Mouse (Mus musculus) embryo, embryonic 11.5 days (tissue): ENCODE data around the gene Jmjd8.
"Not testable (repeated sequence)": the region's sequence is repeated elsewhere in the genome, so short reads cannot be mapped to it uniquely, and the experiment has no call there.

Source experiments
- DNase-seq: peaks from one replicate; pipeline ENCODE4 v3.0.0-alpha.2; 2012; ENCODE audit warnings: low read depth, low spot score

Jmjd8 gene

DNA sequence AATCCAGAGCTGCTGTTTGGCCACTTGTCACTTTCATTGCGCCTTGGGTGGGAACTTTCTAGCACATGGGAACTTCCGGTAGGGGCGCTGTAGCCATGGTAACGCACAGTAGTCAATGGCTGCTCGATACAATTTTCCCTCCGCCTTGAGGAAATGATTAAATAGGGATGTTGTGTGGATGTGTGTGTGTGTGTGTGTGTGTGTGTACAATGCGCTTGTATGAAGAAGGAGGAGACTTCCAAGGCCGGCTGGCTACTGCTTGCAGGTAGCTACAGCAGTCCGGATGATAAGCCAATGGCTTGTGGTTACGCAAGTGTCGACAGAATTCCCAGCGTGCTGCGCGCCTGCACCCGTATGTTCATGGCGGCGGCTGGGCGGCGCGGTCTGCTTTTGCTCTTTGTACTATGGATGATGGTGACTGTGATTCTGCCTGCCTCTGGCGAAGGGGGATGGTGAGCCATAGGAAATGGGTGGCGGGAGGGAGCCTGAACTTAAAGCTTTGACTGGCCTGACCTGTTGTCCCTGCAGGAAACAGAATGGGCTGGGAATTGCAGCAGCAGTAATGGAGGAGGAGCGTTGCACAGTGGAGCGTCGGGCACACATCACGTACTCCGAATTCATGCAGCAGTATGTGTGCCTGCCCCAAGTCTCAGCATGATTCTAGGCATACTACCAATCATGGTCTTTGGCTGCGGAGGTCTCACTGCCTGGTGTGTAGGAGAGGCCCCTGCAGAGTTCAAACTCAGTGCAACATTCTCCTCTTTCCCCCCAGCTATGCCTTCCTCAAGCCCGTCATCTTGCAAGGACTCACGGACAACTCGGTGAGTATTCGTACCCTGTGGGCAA, at the start of gene Jmjd8:
Gene Jmjd8, plus strand, starts transcription at position 156 of the 846 bp plus-strand sequence.
- DNase-seq: peak; percentile 67

DNA sequence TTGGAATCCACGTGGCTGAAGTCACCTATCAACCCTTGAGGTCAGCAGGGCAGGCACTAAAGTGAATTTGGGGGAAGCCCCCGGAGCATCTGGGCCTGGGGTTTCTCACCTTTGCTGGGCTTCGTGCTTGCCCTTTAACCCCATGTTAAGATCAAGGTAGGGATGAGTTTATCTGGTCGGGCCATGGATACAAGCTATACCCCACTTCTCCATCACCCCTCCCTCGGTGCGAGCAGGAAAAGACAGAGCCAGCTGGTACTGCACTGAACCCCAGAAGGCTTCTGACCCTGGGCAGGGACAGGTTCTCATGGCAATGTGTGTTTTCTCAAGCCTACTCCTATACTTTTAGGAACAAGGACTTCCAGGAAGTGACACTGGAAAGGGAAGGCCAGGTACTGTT, 47.3 kb upstream of the Jmjd8 start:
- DNase-seq: no peak

DNA sequence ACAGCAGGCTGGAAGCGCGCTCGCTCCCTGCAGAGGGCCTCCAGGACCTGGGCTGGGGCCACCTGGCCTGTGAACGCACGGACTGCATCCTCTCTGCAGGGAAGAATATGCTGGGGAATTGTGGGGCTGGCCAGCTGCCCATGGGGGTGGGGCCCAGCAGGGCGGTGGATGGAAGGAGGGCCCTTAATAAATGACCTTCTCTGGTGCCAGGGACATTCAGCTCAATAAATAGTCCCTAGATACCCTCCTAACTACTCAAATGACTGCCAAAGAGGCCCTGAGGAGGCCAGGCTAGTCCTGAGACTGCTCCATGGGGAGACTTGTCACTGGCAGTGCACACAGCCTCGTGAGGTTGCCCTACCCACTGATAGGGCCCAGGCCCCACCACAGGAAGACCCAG, 45.6 kb upstream of the Jmjd8 start:
- DNase-seq: no peak

DNA sequence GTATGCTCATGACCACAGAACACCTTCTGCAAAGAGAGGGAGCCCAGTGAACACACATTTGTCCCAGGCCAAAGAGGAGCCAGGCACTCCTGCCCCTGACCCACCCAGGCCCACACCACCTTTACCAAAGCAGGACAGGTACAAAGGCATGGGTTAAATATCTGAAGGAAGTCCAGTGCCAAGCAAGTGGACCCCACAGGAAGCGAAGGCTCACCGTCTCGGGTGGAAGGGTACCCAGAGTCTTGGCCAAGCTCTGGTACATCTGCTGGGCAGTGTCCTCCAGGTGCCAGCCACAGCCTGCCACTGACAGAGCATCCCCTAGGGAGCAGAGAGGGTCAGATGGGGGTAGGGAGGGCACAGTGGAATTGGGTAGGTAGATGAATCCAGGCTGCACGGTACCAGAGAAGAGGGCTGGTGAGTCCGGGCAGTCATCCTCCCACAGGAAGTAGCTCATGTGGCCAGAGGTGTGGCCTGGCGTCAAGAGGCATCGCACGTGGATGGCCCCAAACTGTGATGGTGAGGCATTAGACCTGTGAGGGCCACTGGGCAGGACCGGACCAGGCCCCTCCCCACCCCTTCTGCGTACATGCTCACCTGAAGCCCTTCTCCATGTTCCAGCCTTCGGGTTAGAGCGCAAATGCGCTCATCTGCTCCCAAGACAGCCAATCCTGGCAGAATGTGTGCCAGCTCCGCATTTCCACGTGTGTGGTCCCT, 44.6 kb upstream of the Jmjd8 start:
- no peak for DNase-seq

DNA sequence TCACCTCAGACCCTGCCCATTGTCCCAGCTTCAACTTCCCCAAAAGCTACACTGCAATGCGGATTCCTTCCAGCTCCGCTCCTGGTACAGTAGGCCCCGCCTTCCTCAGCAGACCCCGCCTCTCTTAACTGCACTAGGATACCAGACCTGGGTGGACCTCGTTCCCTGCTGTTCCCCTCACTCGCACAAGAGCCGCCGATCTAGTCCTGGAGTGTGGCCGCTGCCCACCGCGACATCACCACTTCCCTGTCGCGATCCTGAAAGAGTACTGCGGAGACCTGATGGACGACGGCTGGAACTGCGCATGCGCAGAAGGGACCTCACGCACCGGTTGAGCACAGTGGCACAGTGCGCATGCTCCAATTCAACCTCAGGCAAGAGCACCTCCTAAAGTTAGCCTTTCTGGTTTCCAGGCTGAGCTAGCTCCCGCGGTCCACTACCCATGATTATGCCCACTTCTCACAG, 43.4 kb upstream of the Jmjd8 start, which contains the start of gene Haghl:
Gene Haghl, minus strand, starts transcription at position 393 of the 465 bp plus-strand sequence.
- DNase-seq: peak; percentile 98

DNA sequence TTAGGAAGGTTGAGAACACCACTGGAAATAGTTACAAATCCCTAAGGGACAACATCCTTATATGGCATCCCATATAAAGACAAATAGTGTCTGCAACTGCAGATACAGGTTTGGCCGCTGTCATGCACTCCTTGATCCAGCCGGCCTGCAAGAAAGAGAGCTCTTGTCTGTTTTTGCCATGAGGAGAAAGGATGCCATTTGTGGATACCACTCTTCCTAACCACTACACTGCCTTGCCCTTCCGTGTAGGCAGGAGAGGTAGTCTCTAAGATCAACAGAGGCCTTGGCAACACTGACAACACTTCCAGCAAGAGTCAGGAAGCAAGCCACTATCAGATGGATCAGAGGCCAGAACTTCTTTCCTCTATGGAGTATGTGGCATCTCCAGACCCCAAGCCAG, 42.4 kb upstream of the Jmjd8 start, which contains the start of gene Ccdc78:
Gene Ccdc78, plus strand, starts transcription at position 301 of the 400 bp plus-strand sequence.
- DNase-seq: no peak

DNA sequence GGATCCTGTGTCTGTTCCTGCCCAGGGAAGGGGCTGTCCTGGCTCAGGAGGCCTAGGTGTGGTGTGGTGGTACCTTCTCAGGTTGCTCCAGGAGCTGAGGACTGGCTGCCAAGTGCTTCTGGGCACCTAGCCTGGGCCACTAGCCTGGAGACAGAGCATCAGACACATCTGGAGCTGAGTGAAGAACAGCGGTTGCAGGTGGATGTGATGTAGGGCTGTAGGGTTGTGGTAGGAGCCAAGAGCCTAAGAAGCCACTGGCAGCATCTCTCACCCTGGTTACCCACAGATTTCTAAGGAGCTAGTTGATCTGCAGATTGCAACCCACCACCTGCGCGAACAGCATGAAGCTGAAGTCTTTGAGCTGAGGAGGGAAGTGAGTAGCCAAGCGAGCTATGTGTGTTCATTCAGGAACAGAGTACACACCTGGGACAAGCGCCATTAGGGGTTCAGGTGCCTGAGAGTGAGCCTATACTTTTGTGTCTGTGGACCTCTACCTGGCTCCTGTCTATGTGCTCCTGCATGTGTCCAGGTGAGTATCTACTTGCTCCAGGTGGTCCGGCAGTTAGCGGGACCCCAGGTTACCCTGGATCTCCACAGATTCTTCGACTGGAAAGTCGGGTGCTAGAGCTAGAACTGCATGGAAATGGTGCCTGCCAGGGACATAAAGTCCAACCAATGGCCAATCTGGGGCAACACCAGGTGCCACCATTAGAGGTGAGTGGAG, 41.7 kb upstream of the Jmjd8 start:
- DNase-seq: no peak

DNA sequence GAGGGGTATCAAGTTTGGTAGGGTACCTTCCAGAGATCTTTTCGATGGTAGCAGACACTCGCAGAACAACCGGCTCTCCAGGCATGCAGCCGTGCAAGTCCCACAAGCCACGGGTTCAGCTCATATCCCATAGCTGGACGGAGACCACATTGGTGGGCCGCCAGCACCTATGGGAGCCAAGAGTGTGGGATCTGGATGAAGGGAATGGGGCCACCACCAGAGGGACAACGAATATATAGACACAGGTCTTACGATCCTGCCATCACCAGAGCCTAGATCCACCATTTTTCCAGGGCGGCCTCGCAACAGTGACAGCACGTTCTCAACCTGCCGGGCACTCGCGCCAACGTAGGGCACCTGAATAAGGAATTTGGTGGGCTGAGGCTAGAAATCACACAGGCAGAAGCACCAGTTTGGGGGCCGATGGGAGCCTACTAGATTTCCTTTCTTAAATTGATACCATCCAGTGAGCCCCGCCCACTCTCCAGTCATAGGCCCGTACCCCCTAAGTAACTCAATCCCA, 37.3 kb upstream of the Jmjd8 start:
- DNase-seq: no peak

DNA sequence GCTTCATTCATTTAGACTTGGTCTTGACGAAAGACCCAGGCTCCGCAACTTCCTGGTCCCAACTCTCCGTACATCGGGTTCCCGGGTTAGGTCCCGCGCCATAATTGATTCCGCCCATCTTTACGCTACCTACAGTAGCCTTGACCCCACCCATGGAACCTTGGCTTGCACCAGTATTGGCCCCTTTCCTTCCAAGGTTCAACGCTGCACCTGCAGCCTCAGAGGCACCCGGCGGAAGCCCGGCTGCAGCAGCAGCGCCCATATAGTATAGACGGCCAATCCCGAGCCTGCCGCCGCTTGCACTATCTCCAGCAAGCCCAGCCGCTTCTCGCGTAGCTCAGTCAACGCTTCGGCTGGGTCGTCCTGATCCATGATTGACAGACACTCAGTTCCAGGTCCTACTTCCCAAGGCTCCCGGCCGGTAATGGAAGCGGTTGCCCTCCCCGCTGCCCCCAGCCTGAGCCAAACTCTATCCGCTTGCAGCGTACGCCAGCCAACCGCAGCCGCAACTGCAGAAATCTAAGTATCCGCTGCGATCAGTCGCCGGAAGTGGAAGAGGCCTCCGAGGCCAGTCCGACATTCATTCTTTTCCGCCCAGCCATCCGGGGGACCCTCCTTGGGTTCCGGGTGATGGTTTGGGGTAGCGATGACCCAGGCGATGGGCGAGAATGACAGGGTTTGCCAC, 36.7 kb upstream of the Jmjd8 start:
- peak; percentile 69 for DNase-seq

DNA sequence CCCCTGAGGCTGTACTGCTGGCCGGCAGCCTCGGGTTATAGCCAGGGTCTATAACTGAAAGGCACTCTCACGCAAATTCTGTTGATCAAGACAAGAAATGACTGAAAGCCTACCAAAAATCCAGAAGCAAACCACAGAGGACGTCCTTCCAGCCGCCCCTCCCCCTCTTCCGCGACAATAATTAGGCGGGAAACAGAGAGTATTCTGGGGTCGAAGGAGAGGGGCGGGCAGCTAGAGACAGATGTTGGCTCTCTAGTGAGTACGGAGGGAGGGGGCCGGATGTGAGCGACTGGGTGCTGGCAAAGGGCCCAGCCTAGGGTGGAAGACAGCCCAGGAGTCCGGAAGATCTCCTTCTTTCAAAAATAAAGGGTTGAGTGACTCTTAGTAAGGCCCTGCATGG, 36.1 kb upstream of the Jmjd8 start, which contains the start of gene Fam173a:
Gene Fam173a, minus strand, starts transcription at position 287 of the 400 bp plus-strand sequence.
- peak; percentile 42 for DNase-seq

DNA sequence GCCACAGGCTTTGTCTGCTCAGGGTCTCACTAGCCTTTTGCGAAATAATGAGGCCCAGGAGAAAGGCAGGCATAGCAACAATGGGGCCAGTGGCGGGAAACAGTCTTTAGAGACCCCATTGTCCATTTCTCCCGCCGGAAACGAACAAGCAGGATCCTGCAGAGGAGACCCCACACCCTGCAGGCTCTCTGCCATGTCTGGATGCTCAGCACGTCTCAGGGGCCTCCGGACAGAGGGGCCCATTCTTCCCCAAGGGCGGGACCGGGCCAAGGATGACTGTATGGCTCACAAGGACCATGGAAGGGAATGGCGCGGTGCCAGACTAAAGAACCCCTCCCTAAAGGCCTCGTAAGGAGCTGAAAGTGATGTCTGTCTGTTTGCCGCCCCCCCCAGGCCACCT, 34.5 kb upstream of the Jmjd8 start:
- no peak for DNase-seq

DNA sequence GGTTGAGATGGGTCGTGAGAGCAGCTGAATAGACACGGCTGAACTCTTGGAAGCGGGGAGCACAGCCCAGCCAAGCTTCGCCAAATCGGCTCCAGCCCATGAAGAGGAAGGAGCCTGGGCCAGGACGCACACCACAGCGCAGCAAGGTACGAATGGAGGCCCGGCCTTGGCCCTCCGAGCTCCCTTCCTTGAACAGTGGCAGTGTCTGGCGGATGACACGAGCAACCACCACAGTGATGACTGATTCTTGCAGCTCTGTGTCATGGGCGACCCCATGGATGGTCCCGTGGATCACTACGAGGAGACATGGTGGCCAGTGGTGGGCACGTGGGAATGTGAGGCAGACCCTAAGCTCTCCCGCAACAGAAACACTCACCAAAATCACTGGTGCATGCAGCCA, 33.7 kb upstream of the Jmjd8 start:
- no peak for DNase-seq

DNA sequence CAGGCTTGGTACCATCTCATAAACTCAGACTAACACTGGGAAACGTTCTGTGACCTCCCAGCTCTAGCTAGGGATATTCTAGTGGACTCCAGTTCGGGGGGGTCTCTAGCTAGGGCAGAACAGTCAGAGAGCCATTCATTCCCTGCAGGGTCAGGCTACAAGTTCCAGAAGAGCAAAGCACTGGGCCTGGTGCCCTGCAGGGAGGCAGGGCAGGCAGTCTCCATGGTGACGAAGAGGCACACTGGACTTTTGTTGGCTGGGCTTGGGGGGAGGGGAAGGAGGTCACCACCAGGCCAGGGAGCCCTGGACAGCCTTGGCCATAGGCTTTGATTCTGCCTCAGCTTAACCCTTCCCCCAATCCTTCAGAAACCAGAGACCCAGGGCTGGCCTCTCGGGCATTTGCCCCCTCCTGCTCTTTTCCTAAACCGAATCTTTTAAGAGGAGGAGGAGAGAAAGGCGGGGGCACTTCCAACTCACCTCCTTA, 33.0 kb upstream of the Jmjd8 start, which contains the start of gene AC134908.4:
Gene AC134908.4, minus strand, starts transcription at position 51 of the 484 bp plus-strand sequence.
- DNase-seq: peak; percentile 58

DNA sequence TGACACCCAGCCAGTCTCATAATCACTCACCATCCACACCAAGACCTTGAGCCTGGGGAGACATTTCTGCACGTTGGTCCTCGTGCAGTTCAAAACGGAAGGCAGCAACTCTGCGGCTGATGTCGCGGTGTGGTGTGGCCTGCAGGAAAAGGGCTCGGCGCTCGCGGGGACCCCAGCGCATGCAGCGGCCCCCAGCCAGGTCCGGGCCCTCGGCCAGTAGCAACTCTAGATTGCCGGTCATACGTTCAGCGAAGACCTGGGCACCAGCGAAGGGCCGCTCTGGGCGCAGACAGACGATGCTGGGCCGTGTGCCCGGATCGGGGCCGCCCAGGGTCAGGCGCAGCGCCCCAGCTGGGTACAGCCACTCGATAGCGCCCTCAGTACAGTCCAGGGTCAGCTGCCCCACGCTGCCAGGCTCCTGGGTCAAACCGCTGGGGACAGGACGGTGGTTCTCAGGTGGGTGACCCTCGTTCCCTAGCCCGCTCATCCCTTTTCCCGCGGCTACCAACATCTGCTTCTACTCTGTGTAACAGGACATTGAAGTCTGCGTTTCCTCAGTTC, 32.4 kb upstream of the Jmjd8 start:
- no peak for DNase-seq

DNA sequence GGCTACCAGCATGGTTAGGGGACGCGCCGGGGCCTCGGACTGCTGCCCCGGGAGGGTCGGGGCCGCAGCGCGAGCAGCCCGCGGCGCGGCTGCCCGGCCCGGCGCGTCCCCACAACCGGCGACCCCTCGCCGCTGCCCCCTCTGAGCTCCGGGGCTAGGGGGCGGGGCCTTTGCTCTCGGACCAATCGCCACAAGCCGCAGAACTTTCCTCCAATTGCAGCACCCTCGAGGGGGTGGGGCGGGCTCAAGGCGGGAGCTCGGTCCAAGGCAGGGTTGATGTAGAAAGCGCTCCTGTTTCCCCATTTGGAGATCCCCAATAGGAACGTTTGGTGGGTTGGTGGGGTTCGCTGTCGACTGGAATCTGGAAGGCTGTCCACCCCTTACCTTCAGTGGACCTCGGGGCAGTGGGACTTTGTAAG, 31.7 kb upstream of the Jmjd8 start, which contains the start of gene Metrn:
Gene Metrn, minus strand, starts transcription at position 186 of the 419 bp plus-strand sequence.
- peak; percentile 83 for DNase-seq

DNA sequence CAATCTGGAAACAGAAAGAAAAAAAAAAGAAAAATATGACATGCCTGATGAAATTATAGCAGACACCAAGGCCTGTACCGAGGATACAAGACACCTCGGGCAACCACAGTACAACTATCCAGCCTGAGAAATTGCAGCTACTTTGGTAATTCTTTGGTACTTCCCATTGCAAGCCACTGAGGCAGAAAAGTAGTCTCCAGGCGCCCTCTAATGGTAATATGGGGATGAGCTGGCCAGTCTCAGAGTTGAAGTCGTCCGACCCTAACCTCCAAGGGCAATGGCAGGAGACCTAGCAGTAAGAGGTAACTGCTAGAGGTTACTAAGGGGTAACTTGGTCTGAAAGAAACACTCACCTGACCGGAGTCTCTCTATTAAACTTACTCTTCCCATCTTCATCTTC, 27.6 kb upstream of the Jmjd8 start:
- DNase-seq: peak; percentile 56

DNA sequence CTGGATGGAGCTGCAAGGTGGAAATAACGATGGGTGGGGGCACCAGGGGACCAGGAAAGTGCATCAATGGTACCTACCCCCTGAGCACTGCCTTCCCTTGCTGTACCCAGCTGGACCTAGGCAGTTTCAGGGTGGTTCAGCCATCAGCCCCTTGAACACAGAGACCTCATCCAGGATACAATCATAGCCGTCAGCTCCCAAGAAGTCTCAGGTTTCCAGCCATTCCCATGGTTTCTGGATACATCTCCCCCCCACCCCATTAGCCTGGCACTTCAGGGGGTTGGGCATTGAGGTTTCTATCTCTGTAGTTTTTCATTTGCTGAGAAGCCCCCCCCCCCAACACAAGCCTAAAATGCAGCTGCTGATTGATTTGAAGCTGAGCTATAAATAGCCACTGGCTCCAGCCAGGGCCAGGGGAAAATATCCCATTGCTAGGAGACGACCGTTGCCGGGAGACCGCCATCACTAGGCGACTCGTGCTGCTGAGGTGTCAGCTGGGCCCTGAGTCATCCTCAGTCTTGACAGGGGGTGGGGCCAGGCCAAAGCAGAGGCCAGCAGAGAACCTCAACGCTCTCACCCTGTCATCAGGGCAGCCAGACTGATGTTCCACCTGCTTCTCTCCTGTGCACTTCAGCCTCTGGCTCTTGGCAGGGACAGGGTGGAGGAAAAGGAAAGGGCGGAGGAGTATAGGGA, 25.7 kb upstream of the Jmjd8 start:
- DNase-seq: peak; percentile 59

DNA sequence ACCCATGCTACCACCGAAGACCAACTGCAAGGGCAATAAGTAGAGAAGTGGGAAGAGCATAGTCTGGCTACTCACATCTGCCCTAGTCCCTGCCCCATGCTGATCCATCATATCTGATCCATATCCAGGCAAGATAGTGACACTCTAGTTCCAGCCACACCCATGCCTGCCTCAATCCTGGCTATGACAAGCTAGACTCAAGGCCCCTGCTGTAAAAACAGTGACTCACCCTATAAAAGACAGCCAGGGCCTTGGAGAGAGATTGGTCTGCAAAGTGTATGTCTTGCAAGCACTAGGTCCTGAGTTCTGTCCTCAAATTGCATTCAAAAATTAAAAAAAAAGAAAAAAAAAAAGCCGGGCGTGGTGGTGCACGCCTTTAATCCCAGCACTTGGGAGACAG, 22.2 kb upstream of the Jmjd8 start:
- no peak for DNase-seq

DNA sequence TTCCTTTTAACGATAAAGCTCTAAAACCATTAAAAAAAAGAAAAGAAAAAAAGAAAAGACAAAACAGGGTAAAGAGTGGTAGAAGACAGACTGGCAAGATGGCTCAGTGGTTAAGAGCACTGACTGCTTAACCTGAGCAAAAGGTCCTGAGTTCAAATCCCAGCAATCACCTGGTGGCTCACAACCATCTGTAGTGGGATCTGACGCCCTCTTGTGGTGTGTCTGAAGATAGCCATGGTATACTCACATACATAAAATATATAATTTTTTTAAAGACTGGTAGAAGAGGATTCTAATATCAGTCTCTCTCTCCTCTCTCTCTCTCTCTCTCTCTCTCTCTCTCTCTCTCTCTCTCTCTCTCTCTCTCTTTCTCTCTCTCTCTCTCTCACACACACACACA, 21.2 kb upstream of the Jmjd8 start:
- DNase-seq: not testable (repeated sequence)

DNA sequence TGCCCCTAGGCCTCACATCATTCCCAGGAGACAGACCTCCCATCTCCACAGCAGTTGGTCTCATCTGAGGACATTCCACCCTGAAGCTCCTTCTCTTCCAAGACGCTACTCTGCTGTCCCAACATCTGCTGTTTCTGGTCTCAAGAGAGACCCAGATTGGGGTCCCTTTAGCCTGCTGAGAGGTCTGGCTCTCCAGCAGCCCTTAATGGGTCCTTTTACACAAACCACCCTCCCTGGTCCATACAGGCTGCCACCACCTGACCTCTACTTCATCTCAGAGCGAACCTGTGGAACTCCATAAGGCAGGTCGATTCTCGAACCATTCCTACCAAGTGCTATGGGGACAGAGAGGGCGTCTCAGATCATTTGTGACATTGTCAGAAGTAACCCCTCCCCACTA, 20.6 kb upstream of the Jmjd8 start:
- DNase-seq: no peak
